Mouse (Mus musculus) erythroblast, embryonic 14.5 days (primary cell): ENCODE data around the gene Dleu7. TPM values are rescaled to one million over a fixed set of nuclear protein-coding genes. Genes with fewer than 3 reads are reported as not detected.

Experiments used
- H3K27me3 ChIP-seq: 2 replicates; pipeline ENCODE4 v1.6.1; 2012; ENCODE audit warnings: inconsistent platforms; ENCODE audit not compliant: control insufficient read depth
- H3K36me3 ChIP-seq: 2 replicates; pipeline ENCODE4 v1.6.1; 2012; ENCODE audit warnings: mild to moderate bottlenecking, inconsistent platforms; ENCODE audit not compliant: control insufficient read depth
- H3K4me1 ChIP-seq: 2 replicates; pipeline ENCODE4 v1.6.1; 2012; ENCODE audit warnings: inconsistent platforms; ENCODE audit not compliant: control insufficient read depth
- H3K4me3 ChIP-seq: replicated peaks from 2 replicates; pipeline ENCODE3; 2012; ENCODE audit warnings: moderate library complexity, mild to moderate bottlenecking, inconsistent platforms
- H3K9me3 ChIP-seq: 2 replicates; pipeline ENCODE4 v1.6.1; 2012; ENCODE audit warnings: low read length, inconsistent platforms, mixed read lengths; ENCODE audit not compliant: control insufficient read depth
- GATA1 ChIP-seq: IDR thresholded peaks from 2 replicates; pipeline ENCODE4 v1.6.1; 2012; ENCODE audit warnings: low read length, inconsistent platforms, mixed read lengths
- TAL1 ChIP-seq: IDR thresholded peaks from 3 replicates; pipeline ENCODE4 v1.6.1; 2012; ENCODE audit warnings: low read length, inconsistent platforms, mixed read lengths
- polyA plus RNA-seq: library from polyadenylated mRNA; stranded (reverse); fragments of >175 nt; gene quantifications from 2 replicates; pipeline ENCODE4 v1.2.3, GENCODE M21; 2012

Gene Dleu7
- polyA plus RNA-seq, 1 experiment = not detected

DNA sequence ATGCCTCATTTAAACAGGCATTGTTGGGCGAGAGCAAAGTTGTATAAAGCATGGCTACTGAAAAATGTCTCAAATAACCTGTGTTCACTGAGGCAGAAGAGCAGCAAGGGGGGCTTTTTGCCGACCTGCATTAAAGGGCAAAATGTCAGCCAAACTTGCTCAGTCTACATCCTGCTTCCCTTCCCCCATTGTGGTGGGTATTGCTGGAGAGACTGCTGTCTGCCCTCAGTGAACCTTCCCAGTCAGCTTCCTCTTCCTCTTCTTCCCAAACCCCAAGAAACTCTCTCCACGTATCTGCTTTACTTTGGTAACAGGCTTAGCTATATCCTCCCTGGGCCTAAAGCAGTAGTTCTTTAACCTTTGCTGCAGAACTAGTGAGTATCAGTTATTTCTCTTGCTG is 61.9 kb downstream of the Dleu7 start:
- H3K4me3 ChIP-seq = no peak overlapping the region
- no peaks in the 10 kb centered on the region for H3K9me3 ChIP-seq
- no peaks in the 10 kb centered on the region for H3K36me3 ChIP-seq
- TF ChIP-seq TAL1 (no peak), GATA1 (no peak)
- no peaks in the 10 kb centered on the region for H3K27me3 ChIP-seq
- no peaks in the 10 kb centered on the region for H3K4me1 ChIP-seq

DNA sequence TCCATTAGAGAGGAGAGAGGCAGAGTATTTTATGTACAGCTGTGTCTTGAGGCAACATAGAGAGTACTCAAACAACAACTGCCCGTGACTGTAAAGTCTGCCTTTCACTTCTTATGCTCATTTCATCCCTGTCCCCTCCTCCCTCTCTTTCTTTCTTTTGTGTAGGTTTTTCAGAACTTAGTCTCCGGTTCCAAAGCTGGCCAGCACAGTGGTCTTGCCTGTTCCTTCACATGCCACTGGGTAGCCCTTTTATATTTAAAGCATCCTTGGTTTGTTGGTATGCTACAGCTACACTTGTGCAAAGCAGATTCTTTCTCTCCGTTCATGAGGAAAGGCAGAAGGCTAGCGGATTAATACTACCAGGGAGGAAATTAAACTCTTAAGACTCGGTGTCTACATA is 65.7 kb downstream of the Dleu7 start:
- TF ChIP-seq GATA1 = no peak
- TF ChIP-seq TAL1 = no peak
- Histone ChIP-seq H3K4me1 (no peaks in the 10 kb centered on the region), H3K4me3 (no peak overlapping the region), H3K36me3 (no peaks in the 10 kb centered on the region), H3K27me3 (no peaks in the 10 kb centered on the region), H3K9me3 (no peaks in the 10 kb centered on the region)

GRCm38 (mm10) chr14:62226576-62227047 is 66.2 kb downstream of the Dleu7 start:
- Histone ChIP-seq H3K4me1 (no peaks in the 10 kb centered on the region), H3K9me3 (no peaks in the 10 kb centered on the region), H3K36me3 (no peaks in the 10 kb centered on the region), H3K4me3 (no peak overlapping the region), H3K27me3 (no peaks in the 10 kb centered on the region)
- no peak for TF ChIP-seq GATA1

Other genes with a start within 250 kb of the Dleu7 start
- gene Rnaseh2b, start 458 bp downstream of the Dleu7 start, polyA plus RNA-seq = 2.6 and 3.8 TPM in 2 replicates
- gene Gucy1b2, start 163.2 kb upstream of the Dleu7 start, polyA plus RNA-seq = not detected in 2 replicates